Mouse (Mus musculus): ENCODE results near the gene Zfand5. TPM values are rescaled to one million over a fixed set of nuclear protein-coding genes. Genes with fewer than 3 reads are reported as not detected.
"Not testable (repeated sequence)": the region's sequence is repeated elsewhere in the genome, so short reads cannot be mapped to it uniquely, and the experiment has no call there.

The Zfand5 gene
- 45.0 and 61.0 TPM in 2 replicates for polyA plus RNA-seq (2012; rRNA removed)
- 122 and 129 TPM in 2 replicates for polyA plus RNA-seq (2014; fragmentation: Nextera tagmentation; extraction: Ambion mirVana)

- WGBS: 2% methylated on average over 47 of the region's 118 CpGs
- peak; percentile 99 for TF ChIP-seq POLR2A (IDR thresholded peaks at IDR 0.05; ENCODE audit: borderline replicate concordance, extremely low read depth, insufficient read depth, insufficient read length)
These were observed at the start of gene Zfand5 for GRCm38 (mm10) chr19:21271741-21272654. Gene Zfand5, plus strand, starts transcription at chr19:21272278.

GRCm38 (mm10) chr19:21227131-21227530 is 44.9 kb upstream of the Zfand5 start:
- H3K36me3 ChIP-seq (ENCODE audit: control insufficient read depth, insufficient read depth, low read length): no peaks in the 10 kb centered on the region
- no peaks in the 10 kb centered on the region for H3K27me3 ChIP-seq (ENCODE audit: control insufficient read depth, insufficient read depth, low read length)
- WGBS: 75% methylated on average over 4 of the region's 4 CpGs

More at GRCm38 (mm10) chr19:21271741-21272654, at the start of gene Zfand5:
- H3K9ac ChIP-seq (ENCODE audit: low read depth, low read length, severe bottlenecking): peak within 1 kb of the TSS; percentile 99
- H3K36me3 ChIP-seq (ENCODE audit: control insufficient read depth, insufficient read depth, low read length): peaks cover 6% of the 10 kb centered on the region
- H3K4me3 ChIP-seq (replicated peaks; ENCODE audit: low read length): peak within 1 kb of the TSS; percentile 94
- no peaks in the 10 kb centered on the region for H3K27me3 ChIP-seq (ENCODE audit: control insufficient read depth, insufficient read depth, low read length)
- H3K27ac ChIP-seq (replicated peaks; ENCODE audit: low read depth, low read length): peak within 1 kb of the TSS; percentile 100
- H3K9me3 ChIP-seq (ENCODE audit: control insufficient read depth, low read length): no peaks in the 10 kb centered on the region
- H3K4me1 ChIP-seq (ENCODE audit: control insufficient read depth, insufficient read depth, low read length): peaks cover 6% of the 10 kb centered on the region; the same call in 1 of the 2 replicates
- H3K4me2 ChIP-seq (replicated peaks; ENCODE audit: low read depth, low read length, severe bottlenecking): peak within 1 kb of the TSS; percentile 71
- peak; percentile 93 for DNase-seq (ENCODE audit: low spot score)
- ATAC-seq (ENCODE audit: low FRiP score, low read depth): peak; percentile 95

DNA sequence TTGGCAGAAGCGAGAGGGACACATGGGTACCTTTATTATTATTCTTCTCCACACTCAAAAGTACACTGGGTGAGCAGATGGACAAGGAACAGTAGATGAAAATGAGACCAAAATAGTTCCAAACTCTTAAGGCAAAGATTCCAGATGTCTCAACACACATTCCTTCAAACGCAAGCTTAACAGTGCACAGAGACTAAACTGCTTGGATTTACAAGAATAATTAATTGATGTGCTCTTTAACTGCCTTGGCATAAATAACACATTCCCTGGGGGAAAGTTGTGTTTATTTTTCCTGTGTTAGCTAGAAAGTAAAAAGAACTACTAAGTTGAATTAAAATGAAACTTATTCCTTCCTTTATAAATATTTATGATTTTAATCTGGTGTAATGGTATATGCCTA is 44.3 kb upstream of the Zfand5 start:
- Histone ChIP-seq H3K27ac (replicated peaks; ENCODE audit: low read depth, low read length) (no peak overlapping the region), H3K4me2 (replicated peaks; ENCODE audit: low read depth, low read length, severe bottlenecking) (no peak overlapping the region), H3K4me3 (replicated peaks; ENCODE audit: low read length) (no peak overlapping the region), H3K9ac (ENCODE audit: low read depth, low read length, severe bottlenecking) (no peak overlapping the region), H3K36me3 (ENCODE audit: control insufficient read depth, insufficient read depth, low read length) (no peaks in the 10 kb centered on the region), H3K4me1 (ENCODE audit: control insufficient read depth, insufficient read depth, low read length) (no peaks in the 10 kb centered on the region), H3K27me3 (ENCODE audit: control insufficient read depth, insufficient read depth, low read length) (no peaks in the 10 kb centered on the region), H3K9me3 (ENCODE audit: control insufficient read depth, low read length) (no peaks in the 10 kb centered on the region)
- WGBS: 30% methylated on average over 2 of the region's 2 CpGs
- ATAC-seq (ENCODE audit: low FRiP score, low read depth) (no peak), DNase-seq (ENCODE audit: low spot score) (no peak)
- no peak for TF ChIP-seq POLR2A (IDR thresholded peaks at IDR 0.05; ENCODE audit: borderline replicate concordance, extremely low read depth, insufficient read depth, insufficient read length)

More at GRCm38 (mm10) chr19:21227131-21227530, 44.9 kb upstream of the Zfand5 start:
- TF ChIP-seq POLR2A (IDR thresholded peaks at IDR 0.05; ENCODE audit: borderline replicate concordance, extremely low read depth, insufficient read depth, insufficient read length): no peak
- Histone ChIP-seq H3K4me1 (ENCODE audit: control insufficient read depth, insufficient read depth, low read length) (no peaks in the 10 kb centered on the region), H3K9ac (ENCODE audit: low read depth, low read length, severe bottlenecking) (no peak overlapping the region), H3K4me2 (replicated peaks; ENCODE audit: low read depth, low read length, severe bottlenecking) (no peak overlapping the region), H3K9me3 (ENCODE audit: control insufficient read depth, low read length) (no peaks in the 10 kb centered on the region), H3K4me3 (replicated peaks; ENCODE audit: low read length) (no peak overlapping the region), H3K27ac (replicated peaks; ENCODE audit: low read depth, low read length) (no peak overlapping the region)
- ATAC-seq (ENCODE audit: low FRiP score, low read depth): no peak
- no peak for DNase-seq (ENCODE audit: low spot score)

DNA sequence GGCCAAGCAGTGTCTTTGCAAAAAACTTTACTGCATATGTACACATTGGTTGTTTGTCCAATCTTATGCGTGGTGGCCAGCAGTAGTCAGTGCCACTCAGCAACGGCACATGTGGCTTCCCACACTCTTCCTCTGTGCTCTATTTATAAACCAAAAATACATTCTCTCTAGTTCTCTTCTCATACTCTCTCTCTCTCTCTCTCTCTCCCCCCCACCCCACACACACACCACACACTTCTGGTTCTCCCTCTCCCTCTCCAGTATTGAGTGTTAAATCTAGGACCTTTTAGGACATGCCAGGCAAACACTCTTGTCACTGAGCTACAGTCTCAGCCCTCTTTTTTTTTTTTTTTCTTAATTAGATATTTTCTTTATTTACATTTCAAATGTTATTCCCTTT is 23.3 kb upstream of the Zfand5 start:
- WGBS: 89% methylated on average over 2 of the region's 2 CpGs
- H3K9ac ChIP-seq (ENCODE audit: low read depth, low read length, severe bottlenecking); H3K36me3 ChIP-seq (ENCODE audit: control insufficient read depth, insufficient read depth, low read length); ATAC-seq (ENCODE audit: low FRiP score, low read depth); H3K27ac ChIP-seq (replicated peaks; ENCODE audit: low read depth, low read length); DNase-seq (ENCODE audit: low spot score); H3K4me1 ChIP-seq (ENCODE audit: control insufficient read depth, insufficient read depth, low read length); H3K27me3 ChIP-seq (ENCODE audit: control insufficient read depth, insufficient read depth, low read length); H3K4me3 ChIP-seq (replicated peaks; ENCODE audit: low read length); H3K4me2 ChIP-seq (replicated peaks; ENCODE audit: low read depth, low read length, severe bottlenecking); H3K9me3 ChIP-seq (ENCODE audit: control insufficient read depth, low read length): not testable (repeated sequence)

DNA sequence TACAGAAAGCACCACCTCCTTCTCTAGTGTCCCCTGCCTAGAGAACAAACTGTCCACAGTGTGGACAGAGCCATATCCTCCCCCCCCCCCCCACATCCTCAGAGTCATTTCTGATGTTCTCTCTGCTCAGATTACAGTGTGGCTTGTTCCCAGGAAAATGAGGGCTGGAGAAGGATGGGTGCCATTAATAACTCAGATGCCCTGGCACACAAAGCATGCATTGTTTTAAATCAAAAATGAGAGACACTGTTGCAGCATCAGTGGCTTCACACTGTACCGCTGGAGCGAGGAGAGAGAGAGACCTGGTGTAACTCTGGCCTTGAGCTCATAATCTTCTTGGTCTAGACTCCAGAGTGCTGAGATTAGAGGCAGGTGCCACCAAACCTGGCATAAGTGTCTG is 18.2 kb upstream of the Zfand5 start:
- Histone ChIP-seq H3K4me1 (ENCODE audit: control insufficient read depth, insufficient read depth, low read length) (no peaks in the 10 kb centered on the region), H3K9ac (ENCODE audit: low read depth, low read length, severe bottlenecking) (no peak overlapping the region), H3K4me2 (replicated peaks; ENCODE audit: low read depth, low read length, severe bottlenecking) (no peak overlapping the region), H3K36me3 (ENCODE audit: control insufficient read depth, insufficient read depth, low read length) (no peaks in the 10 kb centered on the region), H3K9me3 (ENCODE audit: control insufficient read depth, low read length) (no peaks in the 10 kb centered on the region), H3K27me3 (ENCODE audit: control insufficient read depth, insufficient read depth, low read length) (no peaks in the 10 kb centered on the region), H3K4me3 (replicated peaks; ENCODE audit: low read length) (no peak overlapping the region), H3K27ac (replicated peaks; ENCODE audit: low read depth, low read length) (no peak overlapping the region)
- TF ChIP-seq POLR2A (IDR thresholded peaks at IDR 0.05; ENCODE audit: borderline replicate concordance, extremely low read depth, insufficient read depth, insufficient read length): no peak
- WGBS: 93% methylated on average over 2 of the region's 2 CpGs
- DNase-seq (ENCODE audit: low spot score) (no peak), ATAC-seq (ENCODE audit: low FRiP score, low read depth) (no peak)
